Mouse (Mus musculus) E14TG2a.4 (cell line): ENCODE measurements around the gene Rasgrp2.

Source experiments
- H3K27me3 ChIP-seq: 2 replicates; pipeline ENCODE4 v1.6.1; 2014; ENCODE audit warnings: low read length, control low read depth; ENCODE audit not compliant: insufficient read depth
- H3K36me3 ChIP-seq: 2 replicates; pipeline ENCODE4 v1.6.1; 2014; ENCODE audit warnings: low read length, control low read depth; ENCODE audit not compliant: insufficient read depth
- H3K4me1 ChIP-seq: replicated peaks from 2 replicates; pipeline ENCODE4 v1.6.1; 2014; ENCODE audit warnings: low read depth, low read length, control low read depth
- H3K4me3 ChIP-seq: replicated peaks from 2 replicates; pipeline ENCODE4 v1.5.1; 2014; ENCODE audit warnings: mild to moderate bottlenecking, low read length
- H3K9me3 ChIP-seq: 2 replicates; pipeline ENCODE4 v1.6.1; 2014; ENCODE audit warnings: low read length, control low read depth
- CTCF ChIP-seq: conservative IDR thresholded peaks from 2 replicates; pipeline ENCODE4 v1.5.1; 2014; ENCODE audit warnings: low read length
- NANOG ChIP-seq: IDR thresholded peaks from 2 replicates; pipeline ENCODE4 v1.6.1; 2014; ENCODE audit warnings: borderline replicate concordance, low read length, mixed read lengths
- POU5F1 ChIP-seq: IDR thresholded peaks from 2 replicates; pipeline ENCODE4 v1.6.1; 2014; ENCODE audit warnings: low read length, borderline replicate concordance

Gene Rasgrp2

GRCm38 (mm10) chr19:6408749-6409148, 9.6 kb downstream of the Rasgrp2 start:
- Histone ChIP-seq H3K4me3 (peak overlapping the region; percentile 72), H3K36me3 (peaks cover 45% of the 10 kb centered on the region), H3K27me3 (peaks cover 12% of the 10 kb centered on the region), H3K9me3 (no peaks in the 10 kb centered on the region), H3K4me1 (peaks cover 100% of the 10 kb centered on the region)
- TF ChIP-seq NANOG = no peak
- no peak for TF ChIP-seq POU5F1
- no peak for TF ChIP-seq CTCF

GRCm38 (mm10) chr19:6409176-6409575, 10.0 kb downstream of the Rasgrp2 start:
- H3K9me3 ChIP-seq = no peaks in the 10 kb centered on the region
- H3K4me3 ChIP-seq = peak overlapping the region; percentile 72
- H3K27me3 ChIP-seq = peaks cover 11% of the 10 kb centered on the region
- H3K36me3 ChIP-seq = peaks cover 45% of the 10 kb centered on the region
- TF ChIP-seq POU5F1 (no peak), CTCF (no peak), NANOG (no peak)
- H3K4me1 ChIP-seq = peaks cover 100% of the 10 kb centered on the region

- no peaks in the 10 kb centered on the region for H3K9me3 ChIP-seq
- H3K36me3 ChIP-seq = peaks cover 44% of the 10 kb centered on the region
- no peak overlapping the region for H3K4me3 ChIP-seq
- peaks cover 8% of the 10 kb centered on the region; the same call in 1 of the 2 replicates for H3K27me3 ChIP-seq
- H3K4me1 ChIP-seq = peaks cover 100% of the 10 kb centered on the region
- no peak for TF ChIP-seq NANOG
- no peak for TF ChIP-seq POU5F1
- no peak for TF ChIP-seq CTCF
These were observed 10.8 kb downstream of the Rasgrp2 start for GRCm38 (mm10) chr19:6409936-6410335.

GRCm38 (mm10) chr19:6412798-6413197, 13.7 kb downstream of the Rasgrp2 start:
- no peak for TF ChIP-seq POU5F1
- TF ChIP-seq NANOG = no peak
- no peak for TF ChIP-seq CTCF
- peaks cover 100% of the 10 kb centered on the region for H3K4me1 ChIP-seq
- peak overlapping the region; percentile 78 for H3K4me3 ChIP-seq
- H3K36me3 ChIP-seq = peaks cover 38% of the 10 kb centered on the region
- no peaks in the 10 kb centered on the region for H3K9me3 ChIP-seq
- H3K27me3 ChIP-seq = peaks cover 8% of the 10 kb centered on the region; the same call in 1 of the 2 replicates

GRCm38 (mm10) chr19:6415454-6415853, 16.3 kb downstream of the Rasgrp2 start:
- Histone ChIP-seq H3K4me3 (peak overlapping the region; percentile 82), H3K27me3 (peaks cover 25% of the 10 kb centered on the region), H3K9me3 (no peaks in the 10 kb centered on the region), H3K4me1 (peaks cover 91% of the 10 kb centered on the region), H3K36me3 (peaks cover 29% of the 10 kb centered on the region)
- TF ChIP-seq POU5F1 (no peak), CTCF (no peak), NANOG (no peak)

- Histone ChIP-seq H3K9me3 (no peaks in the 10 kb centered on the region), H3K4me1 (peaks cover 91% of the 10 kb centered on the region), H3K36me3 (peaks cover 21% of the 10 kb centered on the region), H3K27me3 (peaks cover 33% of the 10 kb centered on the region), H3K4me3 (peak overlapping the region; percentile 82)
- no peak for TF ChIP-seq CTCF
- no peak for TF ChIP-seq POU5F1
- TF ChIP-seq NANOG = no peak
These were observed 17.1 kb downstream of the Rasgrp2 start for GRCm38 (mm10) chr19:6416124-6416770.

GRCm38 (mm10) chr19:6416894-6417761, 18.0 kb downstream of the Rasgrp2 start:
- H3K27me3 ChIP-seq = peaks cover 35% of the 10 kb centered on the region
- peaks cover 86% of the 10 kb centered on the region for H3K4me1 ChIP-seq
- peak overlapping the region; percentile 82 for H3K4me3 ChIP-seq
- TF ChIP-seq NANOG (no peak), CTCF (no peak), POU5F1 (no peak)
- H3K36me3 ChIP-seq = peaks cover 21% of the 10 kb centered on the region
- no peaks in the 10 kb centered on the region for H3K9me3 ChIP-seq

GRCm38 (mm10) chr19:6418233-6418879, 19.2 kb downstream of the Rasgrp2 start, which contains the start of gene Nrxn2:
Nrxn2 (plus strand) TSS chr19:6418731.
- no peak for TF ChIP-seq NANOG
- TF ChIP-seq CTCF = peak; percentile 96
- H3K9me3 ChIP-seq = no peaks in the 10 kb centered on the region
- peak within 1 kb of the TSS; percentile 82 for H3K4me3 ChIP-seq
- peaks cover 18% of the 10 kb centered on the region for H3K36me3 ChIP-seq
- peaks cover 74% of the 10 kb centered on the region for H3K4me1 ChIP-seq
- H3K27me3 ChIP-seq = peaks cover 48% of the 10 kb centered on the region
